Mouse (Mus musculus): ENCODE measurements around the gene Tex33.

The Tex33 gene

DNA sequence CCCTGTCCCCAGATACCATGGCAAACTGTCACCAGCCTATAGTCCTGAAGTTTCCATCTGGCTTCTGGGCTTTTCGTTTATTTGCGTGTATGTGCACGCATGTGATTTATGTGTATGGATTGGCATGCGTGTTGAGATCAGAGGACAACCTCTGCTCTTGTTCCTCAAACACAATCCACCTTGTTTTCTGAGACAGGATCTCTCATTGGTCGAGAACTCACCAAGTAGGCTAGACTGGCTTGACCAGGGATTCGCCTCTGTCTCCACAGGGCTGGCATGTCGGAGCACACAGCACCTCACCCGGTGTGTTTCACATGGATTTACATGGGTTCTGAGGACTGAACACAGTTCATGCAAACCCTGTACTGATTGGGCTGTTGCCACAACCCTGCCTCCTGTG is 18.4 kb upstream of the Tex33 start:
- no peak for DNase-seq (ENCODE audit: low spot score)

DNA sequence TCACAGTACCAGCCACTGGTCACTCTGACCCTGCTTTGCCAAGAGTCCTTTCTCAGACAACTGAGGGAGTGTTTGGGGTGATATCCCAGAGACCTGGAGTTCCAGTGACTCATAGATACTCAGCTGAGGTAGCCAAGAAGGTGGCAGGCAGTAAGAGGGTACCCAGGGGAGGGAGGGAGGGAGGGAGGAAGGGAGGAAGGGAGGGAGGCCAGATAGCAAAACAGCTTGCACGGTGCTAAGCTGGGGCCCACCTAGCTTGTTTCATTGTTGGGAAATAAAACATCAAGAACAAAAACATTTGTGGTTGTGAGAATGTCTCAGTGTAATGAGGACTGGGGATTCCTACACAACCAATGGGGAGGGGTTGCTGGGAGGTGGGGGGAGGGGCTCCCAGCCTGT is 18.0 kb upstream of the Tex33 start:
- DNase-seq (ENCODE audit: low spot score) = no peak

DNA sequence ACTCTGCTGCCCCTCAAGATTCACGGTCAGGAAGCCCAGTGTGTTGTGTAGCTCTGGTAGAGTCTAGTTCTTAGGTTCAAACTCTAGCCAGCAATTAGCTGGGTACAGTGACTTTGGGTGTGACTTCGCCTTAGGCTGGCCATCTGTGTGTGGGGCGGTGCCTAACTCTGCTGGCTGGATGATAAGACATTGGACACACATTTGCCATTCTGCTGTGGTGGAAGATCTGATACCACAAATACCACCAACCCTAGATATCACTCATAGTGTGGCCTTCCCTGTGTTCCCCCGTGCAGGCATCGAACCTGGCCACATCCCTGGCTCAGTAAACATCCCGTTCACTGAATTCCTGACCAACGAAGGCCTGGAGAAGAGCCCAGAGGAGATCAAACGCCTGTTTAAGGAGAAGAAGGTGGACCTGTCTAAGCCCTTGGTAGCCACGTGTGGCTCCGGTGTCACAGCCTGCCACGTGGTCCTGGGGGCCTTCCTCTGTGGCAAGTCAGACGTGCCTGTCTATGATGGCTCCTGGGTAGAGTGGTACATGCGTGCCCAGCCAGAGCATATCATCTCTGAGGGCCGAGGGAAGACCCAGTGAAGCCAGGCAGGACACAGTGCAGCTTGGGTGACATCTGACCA is 17.5 kb upstream of the Tex33 start:
- DNase-seq (ENCODE audit: low spot score) = no peak

DNA sequence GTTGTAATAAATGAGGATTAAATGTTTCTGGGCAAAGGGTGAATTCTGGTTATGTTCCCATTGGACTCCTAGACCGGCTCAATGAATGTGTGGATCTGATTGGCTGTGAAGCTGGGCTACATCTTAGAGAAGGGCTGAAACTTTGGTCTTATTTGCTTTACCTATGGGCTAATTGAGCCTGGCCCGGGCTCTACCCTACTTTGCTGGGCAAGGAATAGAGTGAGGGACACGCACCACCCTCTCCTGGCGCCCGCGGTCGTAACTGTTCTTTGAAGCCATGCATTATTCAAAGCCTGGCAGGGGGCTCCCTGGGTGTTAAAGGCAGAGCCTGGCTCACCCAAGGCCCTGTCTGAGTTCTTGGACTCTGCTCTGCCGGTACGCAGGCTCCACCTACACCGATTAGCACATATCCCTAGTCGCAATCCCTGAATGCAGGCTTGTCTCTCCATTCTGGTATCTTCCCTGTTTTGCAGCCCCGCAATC is 13.9 kb upstream of the Tex33 start:
- DNase-seq (ENCODE audit: low spot score) = no peak

DNA sequence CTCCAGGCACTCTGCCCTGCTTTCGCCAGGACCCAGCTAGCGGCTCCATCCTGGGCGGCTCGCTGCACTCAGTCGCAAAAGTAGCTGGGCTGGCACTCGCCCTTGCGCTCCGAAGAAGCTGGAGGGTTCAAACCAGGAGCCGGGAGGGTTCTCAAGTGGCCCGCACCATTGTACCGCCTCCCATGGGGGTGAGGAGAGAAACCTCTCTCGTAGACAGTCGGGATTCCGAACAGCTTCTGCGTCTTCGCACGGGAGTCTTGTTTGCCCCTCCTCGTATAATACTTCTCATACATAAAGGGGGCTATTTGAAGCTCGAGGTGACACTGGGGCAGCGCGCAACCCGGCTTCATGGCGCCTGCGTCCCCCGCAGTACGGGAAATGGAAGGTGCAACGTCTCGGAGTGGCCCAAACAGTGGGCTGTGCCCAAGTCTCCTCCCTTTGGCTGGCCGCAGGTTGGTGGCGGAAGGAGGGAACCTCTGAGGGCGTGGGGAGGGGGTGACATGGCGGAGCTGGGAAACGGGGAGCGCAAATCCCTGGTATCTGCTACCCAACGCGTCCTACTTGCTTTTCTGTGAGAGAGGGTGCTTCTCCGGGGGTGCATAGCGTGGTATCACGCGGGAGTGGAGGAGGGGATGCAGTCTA is 10.7 kb upstream of the Tex33 start, which contains the start of gene Mpst:
Mpst (plus strand) TSS at position 124 of the 642 bp plus-strand sequence.
- DNase-seq (ENCODE audit: low spot score) = peak; percentile 87

DNA sequence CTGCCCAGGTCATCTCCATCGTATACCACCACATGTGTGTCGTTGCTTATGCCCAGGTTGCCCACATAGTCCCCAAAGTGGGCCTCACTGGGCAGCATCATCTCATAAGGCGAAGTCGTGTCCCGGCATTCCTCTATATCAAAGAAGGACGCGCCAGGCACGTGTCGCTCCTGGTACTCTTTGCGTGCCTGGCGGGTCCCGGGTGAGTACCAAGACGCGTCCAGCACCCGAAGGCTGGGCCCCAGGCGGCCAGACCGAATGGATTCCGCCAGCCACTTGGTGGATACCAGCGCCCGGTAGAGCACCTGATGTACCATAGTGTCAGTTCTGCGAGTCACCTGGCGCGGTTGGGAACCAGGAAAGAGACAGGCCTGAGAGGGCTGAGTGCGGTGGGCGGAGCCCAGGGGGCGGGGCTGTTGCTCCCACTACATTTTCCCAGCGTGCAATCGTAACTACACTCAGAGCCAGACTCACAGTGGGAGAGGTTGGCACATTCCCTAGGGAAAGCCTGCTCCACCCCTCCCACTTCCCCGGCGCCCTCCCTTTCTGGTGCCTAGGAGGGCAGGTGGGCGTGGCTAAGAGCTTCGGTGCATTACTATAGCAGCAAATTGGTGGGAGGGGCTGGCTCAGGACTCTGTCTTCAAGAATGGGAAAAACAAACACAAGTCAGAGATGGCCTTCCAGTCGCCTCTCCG is 10.0 kb upstream of the Tex33 start, which contains the start of gene Tst:
Tst (minus strand) TSS at position 391 of the 695 bp plus-strand sequence.
- DNase-seq (ENCODE audit: low spot score) = peak; percentile 97

DNA sequence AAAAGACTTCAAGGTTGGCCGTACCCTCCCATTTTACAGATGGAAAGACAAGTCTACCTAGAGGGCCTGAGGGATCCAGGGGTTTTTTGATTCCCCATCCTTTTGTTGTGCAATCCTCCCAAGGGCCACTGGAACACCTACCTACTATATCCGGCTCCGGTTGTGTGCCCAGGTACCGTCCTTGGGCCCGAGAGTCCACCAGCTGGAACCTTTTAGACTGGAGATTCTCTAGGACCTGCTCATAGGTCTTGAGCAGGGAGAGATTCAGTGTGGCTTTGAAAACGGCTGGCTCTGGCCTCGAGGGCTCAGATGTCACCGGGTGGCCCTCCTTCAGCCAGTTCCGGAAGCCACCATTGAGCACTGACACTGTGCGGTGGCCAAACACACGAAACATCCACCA is 9.4 kb upstream of the Tex33 start:
- no peak for DNase-seq (ENCODE audit: low spot score)

DNA sequence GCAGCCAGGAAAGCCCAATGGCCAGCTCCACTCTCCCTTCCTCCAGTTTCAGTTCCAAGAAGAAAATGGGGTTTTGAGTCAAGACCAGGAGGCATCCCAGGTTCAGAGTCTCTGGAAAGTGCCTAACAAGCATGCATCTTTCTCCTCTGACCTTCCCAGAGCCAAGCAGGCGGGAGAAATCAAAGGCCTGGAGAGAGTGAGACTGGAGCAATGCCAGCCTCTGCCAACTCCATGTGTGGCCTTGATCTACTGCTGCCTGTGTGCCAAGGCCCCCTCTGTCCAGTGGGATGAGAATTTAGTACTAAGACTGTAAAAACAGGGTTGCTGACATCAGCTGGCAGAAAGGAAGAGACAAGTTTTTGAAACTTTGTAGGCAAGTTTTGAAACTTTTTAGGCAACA is 8.2 kb upstream of the Tex33 start:
- DNase-seq (ENCODE audit: low spot score) = peak; percentile 89

DNA sequence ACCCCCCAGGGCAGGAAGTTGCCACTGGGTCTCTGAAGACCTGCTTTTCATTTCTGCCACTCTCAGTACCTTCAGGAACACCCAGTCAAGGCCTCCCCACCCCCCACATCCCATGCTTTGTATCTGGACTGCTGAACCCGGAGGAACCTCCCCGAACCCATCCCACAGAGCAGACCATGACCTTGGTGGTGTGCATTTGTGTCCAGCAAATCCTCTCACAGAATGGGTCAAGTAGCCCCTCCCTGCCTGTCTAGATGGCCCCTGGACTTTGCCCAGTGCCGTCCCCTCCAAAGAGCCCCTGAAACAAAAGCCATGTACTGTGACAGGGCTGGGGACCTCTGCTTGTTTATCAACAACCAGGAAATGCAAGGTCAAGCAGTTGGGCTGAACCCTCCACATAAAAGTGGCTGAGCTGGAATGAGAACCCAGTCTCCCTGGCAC is 7.6 kb upstream of the Tex33 start:
- DNase-seq (ENCODE audit: low spot score) = peak; percentile 88

DNA sequence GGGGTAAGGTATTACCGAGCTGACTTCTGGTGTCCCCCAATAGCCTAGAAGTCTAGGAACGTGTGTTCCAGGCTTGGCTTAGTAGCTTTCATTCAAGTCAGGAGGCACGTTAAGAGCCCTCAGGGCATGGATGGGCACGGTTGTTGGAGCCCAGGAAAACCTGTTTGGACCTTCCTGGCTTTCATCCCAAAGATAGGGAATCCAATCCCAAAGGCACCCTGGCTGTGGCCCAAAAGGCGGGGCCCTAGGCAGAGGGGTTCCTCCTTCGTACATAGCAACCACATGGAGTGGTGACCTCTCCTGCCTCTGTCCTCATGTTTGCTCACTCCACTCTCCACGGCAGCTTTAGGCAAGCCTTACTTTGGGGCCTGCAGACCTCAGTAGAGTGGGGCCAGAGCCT is 6.7 kb upstream of the Tex33 start:
- DNase-seq (ENCODE audit: low spot score) = peak; percentile 54

DNA sequence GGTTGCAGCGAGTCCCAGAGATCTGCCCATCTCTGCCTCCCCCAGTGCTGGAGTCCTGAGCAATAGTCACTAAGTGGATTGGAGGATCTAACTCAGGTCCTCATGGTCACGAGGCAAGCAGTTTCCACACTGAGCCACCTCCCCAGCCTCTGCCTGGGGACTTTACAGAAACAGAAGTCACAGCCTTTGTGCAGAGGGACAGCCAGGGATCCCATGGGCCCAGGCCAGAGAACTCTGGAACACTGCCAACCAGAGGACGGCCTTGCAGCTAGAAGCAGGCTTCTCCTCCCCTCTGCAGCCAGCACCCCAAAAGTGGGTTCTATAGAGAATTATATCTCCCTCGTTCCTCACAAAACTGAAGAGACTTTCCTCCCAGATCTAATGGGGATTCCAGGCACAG is 6.2 kb upstream of the Tex33 start:
- DNase-seq (ENCODE audit: low spot score) = peak; percentile 64

DNA sequence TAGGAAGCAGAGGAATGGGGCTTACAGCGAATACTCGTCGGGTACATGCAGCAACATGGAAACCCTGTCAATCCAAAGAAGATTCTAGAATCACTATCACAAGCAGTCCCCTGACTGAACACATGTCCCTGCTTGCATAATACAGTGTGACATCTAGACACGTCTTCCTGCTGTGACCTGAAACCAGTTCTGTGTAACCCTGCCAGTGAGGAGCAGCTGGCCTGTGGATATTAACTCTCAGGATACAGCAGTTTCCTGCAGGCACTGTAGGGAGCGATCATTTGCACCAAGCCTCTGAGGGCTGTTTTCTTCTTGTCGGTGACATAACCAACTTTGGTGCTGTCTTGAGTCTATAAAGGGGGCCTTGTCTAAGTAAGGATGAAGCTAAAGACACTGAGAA is 5.6 kb upstream of the Tex33 start:
- no peak for DNase-seq (ENCODE audit: low spot score)

DNA sequence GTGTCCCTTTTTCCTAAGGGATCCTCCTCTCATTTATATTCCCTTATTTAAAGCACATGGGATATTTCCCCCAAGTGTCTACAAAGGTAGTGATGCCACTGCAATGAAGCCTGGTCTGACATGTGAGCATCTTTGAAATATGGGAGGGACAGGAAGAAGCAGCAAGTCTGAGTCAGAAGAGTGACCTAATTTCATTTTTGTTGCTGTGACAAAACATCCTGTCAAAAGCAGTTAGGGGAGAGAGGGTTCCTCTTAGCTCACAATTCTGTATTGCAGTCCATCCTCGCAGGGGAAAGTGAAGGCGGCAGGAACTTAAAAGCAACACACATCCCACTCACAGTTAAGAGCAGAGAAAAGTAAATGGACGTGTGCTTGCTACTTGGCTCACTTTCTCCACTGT is 4.9 kb downstream of the Tex33 start:
- no peak for DNase-seq (ENCODE audit: low spot score)

DNA sequence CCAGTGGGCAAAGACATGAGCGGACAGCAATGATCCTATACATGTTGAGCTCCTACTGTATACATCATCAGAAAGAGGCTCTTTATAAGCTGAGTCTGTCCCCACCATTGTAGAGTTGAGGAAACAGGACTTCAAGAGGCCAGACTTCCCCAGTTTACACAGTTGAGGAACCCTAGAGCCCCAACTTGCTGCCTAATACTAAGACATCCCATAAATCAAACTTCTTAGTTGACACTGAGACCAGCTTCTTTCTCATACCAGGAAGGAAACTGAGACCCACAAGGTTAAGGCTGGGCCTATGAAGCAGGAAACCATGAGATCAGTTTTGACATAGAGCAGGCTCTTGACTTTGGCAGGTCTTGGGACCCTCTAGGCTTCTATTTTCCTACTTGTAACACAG is 10.1 kb downstream of the Tex33 start:
- DNase-seq (ENCODE audit: low spot score) = no peak

DNA sequence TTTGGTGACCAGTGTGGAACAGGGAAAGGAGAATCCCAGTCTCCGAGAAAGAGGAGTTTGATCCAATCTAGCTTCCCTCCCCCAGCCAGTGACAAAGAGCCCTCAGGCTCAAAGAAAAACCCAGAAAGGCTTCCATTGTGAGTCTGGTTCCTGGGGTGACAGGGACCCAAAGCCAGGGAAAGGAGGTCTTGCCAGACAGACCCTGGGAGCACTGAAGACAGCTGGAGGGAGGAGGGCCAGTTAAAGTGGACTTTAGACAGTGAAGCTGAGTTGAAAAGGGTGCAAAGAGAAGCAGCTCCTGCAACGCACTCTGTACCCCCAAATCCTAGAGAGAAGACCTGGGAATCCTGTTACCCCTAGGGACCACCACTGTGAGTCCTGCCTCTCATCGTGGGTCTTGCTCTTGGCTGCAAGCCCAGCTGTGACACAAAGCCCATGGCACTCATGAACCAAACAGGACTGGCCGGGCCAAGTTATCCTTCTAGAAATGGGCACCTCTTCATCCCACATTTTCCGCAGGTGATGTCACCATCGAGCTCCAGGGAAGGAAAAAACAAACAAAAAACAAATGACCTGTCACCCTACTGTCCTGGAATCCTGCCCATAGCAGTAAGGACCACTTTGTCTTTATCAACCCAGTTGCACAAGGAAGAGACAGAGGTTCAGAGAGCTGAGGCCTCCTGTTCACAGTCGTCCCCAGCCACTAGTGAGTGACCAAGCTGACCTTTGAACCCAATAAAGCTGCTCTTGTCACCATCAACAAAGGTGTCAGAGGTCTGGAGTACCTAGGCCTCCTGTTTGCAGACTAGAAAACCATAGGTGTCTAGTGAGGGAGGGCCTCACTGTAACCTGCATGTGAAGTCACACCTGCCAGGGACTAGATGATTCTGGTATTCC is 11.2 kb downstream of the Tex33 start:
- no peak for DNase-seq (ENCODE audit: low spot score)

DNA sequence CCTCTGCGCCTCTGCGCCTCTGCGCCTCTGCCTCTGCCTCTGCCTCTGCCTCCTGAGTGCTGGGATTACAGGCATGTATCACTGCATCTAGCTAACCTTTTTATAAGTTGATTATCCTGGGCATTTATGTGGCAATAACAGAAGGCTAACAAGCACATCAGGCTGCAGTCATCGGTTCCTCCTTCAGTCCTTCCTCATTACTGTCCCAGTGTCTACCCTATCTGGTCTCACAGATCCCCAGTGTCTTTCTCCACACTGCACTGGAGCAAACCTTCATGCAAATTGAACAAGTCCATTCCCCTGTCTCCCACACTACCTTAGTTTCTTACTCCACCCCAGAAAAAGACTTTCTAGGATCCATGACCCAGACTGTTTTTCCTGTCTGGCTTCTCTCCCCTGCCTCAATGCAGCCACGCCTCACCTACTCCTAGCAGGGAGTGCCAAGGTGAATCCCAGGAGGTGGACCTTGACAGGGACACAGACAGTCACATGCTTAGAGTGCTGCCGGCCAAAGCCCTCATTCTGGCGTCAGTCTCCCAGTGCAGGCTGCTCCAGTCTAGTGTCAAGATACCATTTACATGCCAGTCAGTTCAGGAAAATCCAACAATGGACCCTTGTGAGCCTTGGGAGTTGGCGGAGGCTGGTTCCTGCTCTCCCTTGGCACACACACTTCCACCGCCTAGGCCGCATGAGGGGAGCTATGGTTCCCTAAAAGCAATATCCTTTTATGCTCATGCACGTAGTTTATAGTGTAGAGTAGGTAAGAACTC is 12.1 kb downstream of the Tex33 start:
- DNase-seq (ENCODE audit: low spot score) = no peak

DNA sequence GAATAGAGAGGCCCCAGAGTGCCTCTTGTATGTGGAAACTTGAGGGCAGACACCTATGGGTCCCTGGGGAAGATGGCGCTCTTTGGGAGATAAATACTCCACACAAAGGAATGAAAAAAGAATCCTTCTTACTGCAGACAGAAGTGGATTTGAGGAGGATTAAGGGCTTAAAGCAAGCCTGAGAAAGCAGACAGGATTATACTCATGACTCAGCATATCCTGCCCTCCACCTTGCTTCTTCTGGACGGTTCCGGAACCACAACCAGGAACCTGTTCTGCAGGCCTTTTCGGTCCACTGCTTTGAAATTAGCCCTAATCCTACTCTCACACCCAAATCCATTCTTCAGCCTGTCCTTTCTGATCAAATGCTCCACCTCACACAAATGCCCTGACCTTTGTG is 13.6 kb downstream of the Tex33 start:
- DNase-seq (ENCODE audit: low spot score) = no peak

DNA sequence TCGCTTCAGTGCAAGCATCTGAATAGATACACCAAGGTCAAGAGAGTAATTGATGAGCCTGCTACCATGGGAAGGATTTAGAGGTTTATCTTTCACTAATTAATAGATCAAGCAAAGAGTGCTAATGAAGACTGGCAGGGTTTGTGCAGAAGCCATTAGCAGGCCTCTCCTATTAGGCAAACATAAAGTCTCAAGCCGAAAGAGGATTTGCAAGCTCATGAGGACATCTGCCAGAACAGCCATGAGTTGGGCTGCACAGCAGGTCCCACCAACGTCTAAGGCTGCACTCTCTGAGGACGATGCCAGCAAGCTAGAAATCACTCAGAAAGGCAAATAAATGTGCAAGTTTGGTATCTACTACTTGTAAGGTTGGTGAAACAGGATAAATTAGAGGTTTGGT is 15.0 kb downstream of the Tex33 start:
- no peak for DNase-seq (ENCODE audit: low spot score)

DNA sequence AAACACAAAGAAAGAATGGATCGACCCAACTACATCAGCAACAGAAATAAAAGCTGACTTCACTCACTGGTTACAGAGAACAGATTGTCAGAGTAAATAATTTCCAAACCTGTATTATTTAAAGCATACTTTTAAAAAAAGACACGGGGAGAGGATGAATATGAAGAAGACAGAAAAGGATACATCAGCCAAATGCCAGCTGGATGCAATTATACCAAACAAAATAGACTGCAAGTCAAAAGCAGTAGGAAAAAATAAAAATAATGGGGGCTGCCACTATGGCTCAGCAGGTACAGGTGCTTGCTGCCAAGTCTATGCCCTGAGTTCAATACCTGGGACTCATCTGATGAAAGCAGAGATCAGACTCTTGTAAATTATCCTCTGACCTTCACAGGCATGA is 15.5 kb downstream of the Tex33 start:
- no peak for DNase-seq (ENCODE audit: low spot score)

DNA sequence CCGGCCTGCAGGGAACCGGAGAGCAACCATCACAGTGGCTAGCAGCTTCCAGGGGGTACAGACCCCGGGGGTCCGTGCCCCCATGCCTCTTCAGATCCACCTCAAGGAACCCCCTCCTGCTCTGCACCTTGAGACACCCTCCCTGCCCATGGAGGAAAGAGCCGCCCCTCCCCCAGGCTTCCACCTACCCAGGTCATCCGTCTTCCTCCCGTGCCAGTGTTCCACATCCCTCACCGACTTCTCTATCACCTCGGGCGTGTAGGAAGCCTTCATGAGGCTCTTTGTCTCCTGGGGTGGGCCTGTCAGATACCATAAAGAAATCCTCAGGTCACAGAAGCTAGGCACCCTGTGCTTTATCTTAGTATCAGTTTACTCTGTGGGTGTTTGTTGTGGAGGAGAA is 17.2 kb downstream of the Tex33 start:
- DNase-seq (ENCODE audit: low spot score) = no peak

DNA sequence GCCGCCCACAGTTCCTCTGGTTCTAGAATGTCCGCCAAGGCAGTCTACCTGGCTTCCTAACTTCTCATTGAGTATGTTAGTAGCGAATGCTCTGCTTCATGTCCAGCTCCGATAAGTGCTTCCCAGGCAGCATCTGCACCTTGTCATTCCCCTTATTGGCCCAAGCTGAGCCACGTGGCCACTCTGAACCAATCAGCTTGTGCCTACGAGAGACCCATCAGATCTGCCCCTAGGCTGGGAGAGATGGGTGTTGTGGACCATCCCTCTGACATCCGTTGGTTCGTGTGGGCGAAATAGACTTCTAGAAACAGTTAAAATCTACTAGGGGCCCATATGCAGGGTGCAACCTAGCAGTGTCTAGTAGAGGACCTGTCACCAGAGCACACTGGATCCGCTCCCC is 17.9 kb downstream of the Tex33 start:
- DNase-seq (ENCODE audit: low spot score) = no peak

All from ovary, adult 18-20 months (tissue).